Mouse (Mus musculus) MEL (cell line): ENCODE measurements around the gene Abhd2.

Experiments used
- BHLHE40 ChIP-seq: IDR thresholded peaks from 2 replicates; pipeline ENCODE4 v1.6.1; 2012; ENCODE audit warnings: low read depth, mild to moderate bottlenecking, inconsistent platforms, low read length, improper control_type of control experiment, borderline replicate concordance
- CHD2 ChIP-seq: IDR thresholded peaks from 2 replicates; pipeline ENCODE4 v1.6.1; 2011; ENCODE audit warnings: low read length, improper control_type of control experiment
- CTCF ChIP-seq, 3 experiments: IDR thresholded peaks in 2 of 3; conservative IDR thresholded peaks in 1 of 3; 2 replicates each; pipeline ENCODE4 v1.5.1; 2011 to 2012; ENCODE audit warnings: low read length in 3 of 3, low read depth in 2 of 3, mild to moderate bottlenecking in 2 of 3, improper control_type of control experiment in 1 of 3, inconsistent platforms in 1 of 3, mixed read lengths in 1 of 3, moderate library complexity in 1 of 3; ENCODE audit not compliant: control insufficient read depth in 1 of 3, insufficient read depth in 1 of 3, poor library complexity in 1 of 3, severe bottlenecking in 1 of 3
- EP300 ChIP-seq, 2 experiments: IDR thresholded peaks; 2 replicates each; pipeline ENCODE4 v1.6.1; 2011; ENCODE audit warnings: improper control_type of control experiment in 2 of 2, low read length in 2 of 2, low read depth in 1 of 2, mild to moderate bottlenecking in 1 of 2
- GATA1 ChIP-seq: IDR thresholded peaks from 2 replicates; pipeline ENCODE4 v1.6.1; 2011; ENCODE audit warnings: low read depth, low read length, improper control_type of control experiment
- HCFC1 ChIP-seq: IDR thresholded peaks from 2 replicates; pipeline ENCODE4 v1.6.1; 2012; ENCODE audit warnings: low read depth, mild to moderate bottlenecking, inconsistent platforms, low read length, improper control_type of control experiment, moderate library complexity
- MAX ChIP-seq: IDR thresholded peaks from 2 replicates; pipeline ENCODE4 v1.6.1; 2011; ENCODE audit warnings: low read length, improper control_type of control experiment
- MXI1 ChIP-seq: IDR thresholded peaks from 2 replicates; pipeline ENCODE4 v1.6.1; 2011; ENCODE audit warnings: mild to moderate bottlenecking, low read depth, low read length, improper control_type of control experiment
- POLR2A ChIP-seq, 2 experiments: IDR thresholded peaks; 2 replicates each; pipeline ENCODE4 v1.6.1; 2011 to 2012; ENCODE audit warnings: low read length in 2 of 2, mild to moderate bottlenecking in 2 of 2, control low read depth in 1 of 2, improper control_type of control experiment in 1 of 2, low read depth in 1 of 2, moderate library complexity in 1 of 2; ENCODE audit not compliant: control insufficient read depth in 1 of 2, insufficient read depth in 1 of 2, poor library complexity in 1 of 2
- RCOR1 ChIP-seq: IDR thresholded peaks from 2 replicates; pipeline ENCODE4 v1.6.1; 2012; ENCODE audit warnings: low read depth, mild to moderate bottlenecking, inconsistent platforms, low read length, improper control_type of control experiment
- USF1 ChIP-seq: IDR thresholded peaks from 2 replicates; pipeline ENCODE4 v1.6.1; 2014; ENCODE audit warnings: low read depth, mild to moderate bottlenecking, inconsistent platforms, low read length, improper control_type of control experiment, moderate library complexity

GRCm38 (mm10) chr7:79270961-79271387 lies 2.0 kb upstream of the Abhd2 start:
- TF ChIP-seq MAX (peak; percentile 94), HCFC1 (no peak), GATA1 (peak; percentile 21; the same call in 1 of the 2 replicates), CTCF (IDR thresholded peaks at IDR 0.05 in 2 of 3, conservative IDR thresholded peaks at IDR 0.05 in 1 of 3; ENCODE audit: control insufficient read depth in 1 of 3, insufficient read depth in 1 of 3, low read depth in 2 of 3, low read length in 3 of 3, poor library complexity in 1 of 3, severe bottlenecking in 1 of 3) (no peak), EP300 (IDR thresholded peaks at IDR 0.05; ENCODE audit: low read depth in 1 of 2, low read length in 2 of 2) (peak; percentile 38 to 67; a peak in 3 of 4 replicates), USF1 (peak; percentile 71), POLR2A (IDR thresholded peaks at IDR 0.05; ENCODE audit: control insufficient read depth in 1 of 2, insufficient read depth in 1 of 2, low read depth in 1 of 2, low read length in 2 of 2, poor library complexity in 1 of 2) (peak in 1 of 2 experiments; percentile 59; a peak in 2 of 4 replicates), RCOR1 (no peak), MXI1 (peak; percentile 98), CHD2 (no peak), BHLHE40 (peak; percentile 97)
